Mouse (Mus musculus) embryonic facial prominence, embryonic 11.5 days (tissue): ENCODE measurements around the gene Pxn. TPM values are rescaled to one million over a fixed set of nuclear protein-coding genes. Genes with fewer than 3 reads are reported as not detected.

ENCODE experiments used
- ATAC-seq: fragments of 200-750 bp; cut with Nextera tagmentation; replicated peaks from 2 replicates; pipeline ENCODE4 v1.8.0; 2017; ENCODE audit warnings: low read depth; ENCODE audit not compliant: insufficient number of reproducible peaks, low FRiP score, low TSS enrichment
- DNase-seq: peaks from one replicate; pipeline ENCODE4 v3.0.0-alpha.2; 2015; ENCODE audit warnings: low spot score
- H3K27ac ChIP-seq: fragments of 300-500 bp; sonication (generic); replicated peaks from 2 replicates; pipeline ENCODE4 v1.5.1; 2014; ENCODE audit warnings: mild to moderate bottlenecking, low read depth, low read length, control low read depth
- H3K27me3 ChIP-seq: fragments of 300-500 bp; sonication (generic); 2 replicates; pipeline ENCODE4 v1.6.1; 2014; ENCODE audit warnings: mild to moderate bottlenecking, low read length, moderate library complexity, mixed read lengths; ENCODE audit not compliant: control insufficient read depth, insufficient read depth
- H3K36me3 ChIP-seq: fragments of 300-500 bp; sonication (generic); replicated peaks from 2 replicates; pipeline ENCODE4 v1.6.1; 2014; ENCODE audit warnings: low read depth, mild to moderate bottlenecking, low read length, moderate library complexity, mixed read lengths; ENCODE audit not compliant: control insufficient read depth, insufficient read depth
- H3K4me1 ChIP-seq: fragments of 300-500 bp; sonication (generic); 2 replicates; pipeline ENCODE4 v1.6.1; 2014; ENCODE audit warnings: low read length, mixed read lengths; ENCODE audit not compliant: control insufficient read depth, insufficient read depth
- H3K4me2 ChIP-seq: fragments of 300-500 bp; sonication (generic); 2 replicates; pipeline ENCODE4 v1.6.1; 2014; ENCODE audit warnings: low read depth, mild to moderate bottlenecking, control low read depth, low read length, moderate library complexity
- H3K4me3 ChIP-seq: fragments of 300-500 bp; sonication (generic); 2 replicates; pipeline ENCODE4 v1.5.1; 2014; ENCODE audit warnings: low read depth, low read length, control low read depth
- H3K9ac ChIP-seq: fragments of 300-500 bp; sonication (generic); replicated peaks from 2 replicates; pipeline ENCODE4 v1.6.1; 2014; ENCODE audit warnings: mild to moderate bottlenecking, control low read depth, low read length
- H3K9me3 ChIP-seq: fragments of 300-500 bp; sonication (generic); replicated peaks from 2 replicates; pipeline ENCODE4 v1.6.1; 2016; ENCODE audit warnings: mild to moderate bottlenecking, low read length, inconsistent platforms, mixed read lengths; ENCODE audit not compliant: control insufficient read depth
- WGBS: fragments of 180-500 bp; shearing (Covaris S2); extraction: QIAGEN DNeasy Blood & Tissue Kit; methylation state at CpG from one replicate; pipeline ENCODE4 v1.1.7; 2014; 5-methylcytosine and 5-hydroxymethylcytosine counted together
- polyA plus RNA-seq: library from polyadenylated mRNA; unstranded; fragments of >200 nt; fragmentation: Nextera tagmentation; extraction: Ambion mirVana; gene quantifications from 2 replicates; pipeline ENCODE4 v1.2.1, GENCODE M21; 2014

Gene Pxn
- polyA plus RNA-seq, 1 experiment from 2014 or later, result 12.9 TPM

DNA sequence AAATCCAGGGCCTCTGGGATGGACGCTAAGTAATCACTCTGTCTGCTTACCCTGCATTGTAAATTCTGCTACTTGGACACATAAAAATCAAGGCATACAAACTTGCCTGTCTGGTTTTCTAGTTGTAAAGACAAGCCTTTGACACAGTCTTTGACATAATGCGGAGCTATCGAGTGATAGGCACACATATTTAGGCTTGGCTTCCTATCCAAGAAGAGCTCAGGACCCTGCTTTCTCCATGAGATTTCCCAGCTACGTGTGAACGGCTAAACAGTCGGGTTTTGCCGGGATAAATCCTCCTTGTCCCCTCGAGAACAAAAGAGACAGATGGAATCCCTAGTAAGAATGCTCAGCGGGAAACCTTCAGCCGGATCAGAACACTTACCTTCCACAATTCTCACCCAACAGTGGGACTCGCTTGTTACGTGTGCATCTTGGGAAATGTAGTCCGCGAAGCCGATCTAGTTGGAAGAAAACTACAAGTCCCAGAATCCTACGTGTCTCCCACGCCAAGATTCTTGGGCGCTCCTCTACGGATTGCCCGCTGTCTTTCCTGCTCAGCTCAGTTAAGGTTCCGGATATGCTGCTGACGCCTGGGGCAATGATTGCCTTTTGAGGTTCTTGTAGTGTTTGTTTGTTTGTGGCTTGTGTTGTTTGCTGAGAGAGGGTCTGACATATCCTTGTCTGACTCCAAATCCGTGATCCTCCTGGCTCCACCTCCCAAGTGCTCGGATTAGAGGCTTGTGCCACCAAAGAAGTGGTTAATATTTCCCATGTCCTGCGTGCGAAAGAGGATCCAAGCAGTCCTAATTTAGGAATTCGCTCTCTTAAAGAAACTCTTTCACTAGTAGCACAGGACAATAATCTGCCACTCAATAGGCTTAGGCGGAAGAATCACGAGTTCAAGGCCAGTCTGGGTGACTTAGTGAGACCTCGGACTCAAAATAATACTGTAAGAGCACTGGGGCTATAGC, 22.2 kb upstream of the Pxn start, which contains the start of gene Sirt4:
Gene Sirt4, minus strand, starts transcription at position 779 of the 974 bp plus-strand sequence.
- no peaks in the 10 kb centered on the region for H3K36me3 ChIP-seq
- peak within 1 kb of the TSS; percentile 38 for H3K4me3 ChIP-seq
- no peaks in the 10 kb centered on the region for H3K4me1 ChIP-seq
- DNase-seq (peak; percentile 99), ATAC-seq (peak; percentile 72)
- 7% methylated on average over 30 of the region's 30 CpGs for WGBS
- peak within 1 kb of the TSS; percentile 48 for H3K9ac ChIP-seq
- H3K27me3 ChIP-seq, result peaks cover 6% of the 10 kb centered on the region
- no peak within 1 kb of the TSS for H3K27ac ChIP-seq
- H3K9me3 ChIP-seq, result no peaks in the 10 kb centered on the region
- H3K4me2 ChIP-seq, result peak within 1 kb of the TSS; percentile 42

DNA sequence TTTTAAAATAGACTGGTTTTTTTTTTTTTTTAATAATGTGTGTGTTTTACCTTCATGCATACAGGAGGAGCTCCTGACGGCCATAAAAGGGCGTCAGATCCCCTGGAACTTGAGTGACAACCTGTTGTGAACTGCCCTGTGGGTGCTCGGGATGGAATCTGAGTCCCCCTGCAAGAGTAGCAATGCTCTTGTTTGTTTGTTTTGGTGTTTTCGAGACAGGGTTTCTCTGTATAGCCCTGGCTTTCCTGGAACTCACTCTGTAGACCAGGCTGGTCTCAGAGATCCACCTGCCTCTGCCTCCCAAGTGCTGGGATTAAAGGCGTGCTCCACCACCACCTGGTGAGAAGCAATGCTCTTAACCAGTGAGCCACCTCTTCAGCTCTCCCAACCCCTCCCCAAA, 21.5 kb upstream of the Pxn start:
- no peak overlapping the region for H3K27ac ChIP-seq
- H3K9ac ChIP-seq, result no peak overlapping the region
- ATAC-seq (no peak), DNase-seq (no peak)
- H3K4me1 ChIP-seq, result no peaks in the 10 kb centered on the region
- peak overlapping the region; percentile 42; the same call in 1 of the 2 replicates for H3K4me2 ChIP-seq
- WGBS, result 68% methylated on average over 5 of the region's 5 CpGs
- no peaks in the 10 kb centered on the region for H3K9me3 ChIP-seq
- no peak overlapping the region for H3K4me3 ChIP-seq
- H3K36me3 ChIP-seq, result no peaks in the 10 kb centered on the region
- H3K27me3 ChIP-seq, result peaks cover 6% of the 10 kb centered on the region

DNA sequence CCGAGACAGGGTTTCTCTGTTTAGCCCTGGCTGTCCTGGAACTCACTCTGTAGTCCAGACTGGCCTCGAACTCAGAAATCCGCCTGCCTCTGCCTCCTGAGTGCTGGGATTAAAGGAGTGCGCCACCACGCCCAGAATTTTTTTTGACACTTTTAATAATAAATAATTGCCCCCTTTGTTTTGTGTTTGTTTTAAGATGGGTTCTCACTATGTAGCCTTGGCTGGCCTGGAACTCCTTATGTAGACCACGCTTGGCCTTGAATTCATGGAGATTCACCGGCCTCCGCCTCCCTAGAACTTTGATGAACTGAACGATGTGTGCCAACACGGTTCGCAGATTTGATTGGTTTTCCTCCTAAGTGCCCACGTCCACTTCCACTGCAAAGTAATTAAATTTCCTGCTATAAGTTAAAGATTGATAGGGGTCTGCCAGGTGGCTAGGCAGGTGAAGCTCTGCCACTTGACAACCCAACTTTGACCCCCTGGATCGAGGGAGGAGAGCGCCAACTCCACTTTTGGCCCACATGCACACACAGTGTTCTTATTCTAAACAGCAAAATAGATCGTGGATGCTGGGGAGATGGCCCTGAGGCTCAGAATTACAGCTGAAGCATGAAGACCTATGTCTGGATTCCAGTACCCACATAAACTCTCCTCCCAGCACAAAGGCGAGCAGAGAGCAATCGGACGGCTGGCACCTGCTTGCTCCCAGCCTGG, 20.8 kb upstream of the Pxn start:
- H3K9ac ChIP-seq, result no peak overlapping the region; the same call in 1 of the 2 replicates
- WGBS, result 84% methylated on average over 18 of the region's 18 CpGs
- H3K9me3 ChIP-seq, result no peaks in the 10 kb centered on the region
- H3K4me3 ChIP-seq, result no peak overlapping the region
- ATAC-seq (no peak), DNase-seq (no peak)
- peaks cover 6% of the 10 kb centered on the region for H3K27me3 ChIP-seq
- no peak overlapping the region for H3K4me2 ChIP-seq
- no peak overlapping the region for H3K27ac ChIP-seq
- no peaks in the 10 kb centered on the region for H3K4me1 ChIP-seq
- no peaks in the 10 kb centered on the region for H3K36me3 ChIP-seq

DNA sequence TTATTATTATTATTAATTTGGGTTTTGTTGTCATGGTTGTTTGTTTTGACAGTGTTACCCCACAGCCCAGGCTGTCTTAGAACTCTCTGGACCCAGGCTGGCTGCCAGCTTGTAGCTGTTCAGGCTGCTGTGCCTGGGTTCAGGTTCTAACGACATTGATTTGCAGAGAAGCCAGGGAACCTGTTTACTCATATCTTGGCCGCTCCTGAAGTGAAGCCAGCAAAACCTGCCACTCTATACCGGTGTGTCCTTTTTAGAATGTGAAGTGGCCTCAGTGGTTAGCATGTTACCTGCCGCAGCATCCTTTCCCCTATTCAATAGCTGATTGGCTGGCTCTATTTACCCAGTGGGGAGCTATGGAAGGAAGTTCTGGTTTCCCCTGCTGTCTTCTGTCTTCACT, 19.8 kb upstream of the Pxn start:
- Histone ChIP-seq H3K4me2 (no peak overlapping the region), H3K27ac (no peak overlapping the region), H3K4me3 (no peak overlapping the region), H3K36me3 (no peaks in the 10 kb centered on the region), H3K27me3 (peaks cover 6% of the 10 kb centered on the region), H3K9me3 (no peaks in the 10 kb centered on the region), H3K4me1 (peaks cover 1% of the 10 kb centered on the region; the same call in 1 of the 2 replicates), H3K9ac (no peak overlapping the region)
- DNase-seq (no peak), ATAC-seq (no peak)
- WGBS, result 48% methylated on average over 4 of the region's 4 CpGs

DNA sequence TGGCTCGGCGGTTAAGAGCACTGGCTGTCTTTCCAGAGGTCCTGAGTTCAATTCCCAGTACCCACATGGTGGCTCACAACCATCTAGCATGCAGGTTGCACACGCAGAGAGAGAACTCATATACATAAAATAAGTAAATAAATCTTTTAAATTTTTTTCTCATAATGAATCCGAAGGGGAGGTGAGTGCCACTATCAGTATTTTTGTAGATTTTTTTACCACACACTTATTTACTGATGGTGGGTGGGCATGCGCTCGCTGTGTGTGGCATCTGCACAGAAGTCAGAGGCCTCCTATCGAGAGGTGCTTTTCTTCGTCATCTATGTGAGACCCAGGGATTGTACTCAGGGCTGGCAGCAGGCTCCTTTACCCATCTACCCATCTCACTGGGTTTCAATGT, 19.1 kb upstream of the Pxn start:
- H3K9ac ChIP-seq, result no peak overlapping the region
- ATAC-seq, result no peak
- peaks cover 5% of the 10 kb centered on the region; the same call in 1 of the 2 replicates for H3K4me1 ChIP-seq
- H3K4me3 ChIP-seq, result no peak overlapping the region
- no peaks in the 10 kb centered on the region for H3K36me3 ChIP-seq
- 81% methylated on average over 8 of the region's 8 CpGs for WGBS
- no peaks in the 10 kb centered on the region for H3K9me3 ChIP-seq
- no peak overlapping the region for H3K27ac ChIP-seq
- no peak overlapping the region for H3K4me2 ChIP-seq
- DNase-seq, result no peak
- peaks cover 4% of the 10 kb centered on the region for H3K27me3 ChIP-seq

DNA sequence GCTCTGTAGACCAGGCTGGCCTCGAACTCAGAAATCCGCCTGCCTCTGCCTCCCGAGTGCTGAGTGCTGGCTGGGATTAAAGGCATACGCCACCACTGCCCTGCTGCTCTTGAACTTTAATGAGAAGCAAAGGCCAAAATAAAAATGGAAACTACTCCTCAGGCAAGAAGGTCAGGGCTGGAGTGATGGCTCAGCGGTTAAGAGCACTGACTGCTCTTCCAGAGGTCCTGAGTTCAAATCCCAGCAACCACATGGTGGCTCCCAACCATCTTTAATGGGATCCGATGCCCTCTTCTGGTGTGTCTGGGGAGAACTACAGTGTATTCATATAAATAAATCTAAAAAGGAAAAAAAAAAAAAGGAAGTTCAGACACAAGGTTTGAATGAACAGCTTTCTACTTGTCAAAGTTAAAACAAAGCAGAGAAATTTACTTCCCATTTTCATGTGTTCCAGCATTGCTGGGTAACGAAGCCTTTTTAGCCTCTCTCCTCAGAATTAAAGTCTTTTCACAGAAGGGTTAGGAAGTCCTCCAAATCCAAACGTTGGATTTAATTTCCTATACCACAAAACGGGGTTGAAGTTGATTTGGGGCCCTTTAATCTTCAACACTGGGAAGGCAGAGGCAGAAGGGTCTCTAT, 18.4 kb upstream of the Pxn start:
- H3K9me3 ChIP-seq, result no peaks in the 10 kb centered on the region
- no peak overlapping the region for H3K9ac ChIP-seq
- 73% methylated on average over 9 of the region's 9 CpGs for WGBS
- DNase-seq (no peak), ATAC-seq (no peak)
- no peak overlapping the region for H3K4me2 ChIP-seq
- H3K4me3 ChIP-seq, result no peak overlapping the region
- no peak overlapping the region for H3K27ac ChIP-seq
- H3K36me3 ChIP-seq, result no peaks in the 10 kb centered on the region
- peaks cover 5% of the 10 kb centered on the region; the same call in 1 of the 2 replicates for H3K4me1 ChIP-seq
- no peaks in the 10 kb centered on the region for H3K27me3 ChIP-seq

DNA sequence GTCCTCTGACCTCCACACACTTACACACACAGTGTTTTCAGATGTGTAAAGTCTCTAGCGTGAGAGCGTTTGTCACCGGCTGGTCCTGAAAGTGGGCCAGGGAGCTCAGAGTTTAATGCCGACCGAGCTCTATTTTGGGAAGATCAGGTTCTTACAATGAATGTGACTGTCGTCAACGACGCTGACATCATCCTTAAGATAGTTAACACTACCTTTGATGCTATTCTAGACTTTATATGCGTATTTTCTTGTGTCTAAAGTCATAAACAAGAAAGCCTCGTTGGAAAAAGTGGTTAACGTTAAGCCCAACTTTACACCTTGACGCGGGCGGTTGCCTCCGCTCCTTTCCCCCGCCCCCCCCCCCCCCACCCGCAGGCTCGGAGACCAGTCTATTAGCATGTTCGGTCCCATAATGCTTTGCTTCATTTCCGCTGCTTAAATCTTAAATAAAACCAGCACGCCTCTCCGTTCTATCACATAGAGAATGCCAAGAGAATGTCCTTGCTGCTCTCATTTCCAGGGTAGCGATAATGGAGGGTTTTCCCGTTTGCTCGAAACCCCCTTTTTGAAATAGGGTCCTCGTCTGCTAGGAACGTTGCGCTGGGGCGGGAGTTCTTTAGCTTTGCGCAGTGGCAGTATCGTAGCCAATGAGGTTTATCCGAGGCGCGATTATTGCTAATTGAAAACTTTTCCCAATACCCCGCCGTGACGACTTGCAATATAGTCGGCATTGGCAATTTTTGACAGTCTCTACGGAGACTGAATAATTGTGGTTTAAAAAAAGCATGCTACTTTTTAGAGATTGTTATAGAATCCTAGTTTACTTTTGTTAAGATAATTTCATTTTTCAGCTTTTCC, 17.4 kb upstream of the Pxn start:
- peak; percentile 74 for ATAC-seq
- Histone ChIP-seq H3K9ac (peak overlapping the region; percentile 44), H3K27me3 (no peaks in the 10 kb centered on the region), H3K36me3 (no peaks in the 10 kb centered on the region), H3K4me1 (peaks cover 5% of the 10 kb centered on the region; the same call in 1 of the 2 replicates), H3K4me2 (peak overlapping the region; percentile 42), H3K27ac (peak overlapping the region; percentile 99), H3K4me3 (peak overlapping the region; percentile 17), H3K9me3 (no peaks in the 10 kb centered on the region)
- WGBS, result under 1% methylated on average over 37 of the region's 39 CpGs
- peak; percentile 93 for DNase-seq
